Comparison of ENCODE assay signal across 9 mouse cellular contexts in genomic region chr11:118443201-118443970, GRCm38 (mm10). TPM values are rescaled to one million over a fixed set of nuclear protein-coding genes. Genes with fewer than 3 reads are reported as not detected.
A peak's percentile ranks its signal among the peaks of the same experiment; 100 is the strongest.
DNase-seq lines count a peak whose midpoint lies in the region; ATAC-seq and TF ChIP-seq lines count a peak whose summit lies in the region.
"Had no signal": no experiment of that assay in that cellular context is flagged by ENCODE, and none has a peak within 500 bp of the region (broad histone marks: within the 10 kb centered on the region; RNA-seq: fewer than 3 reads in every experiment).

No protein-coding gene starts in this region.

- peak; percentile 70 for DNase-seq in gastrocnemius, adult 18-20 months (ENCODE audit: low spot score)
- DNase-seq in gastrocnemius, postnatal 25 days = no peak
- DNase-seq in cerebellum, postnatal 25 days = peak; percentile 74 to 85
- peak; percentile 75 to 90 for DNase-seq in heart, postnatal 10 days
- DNase-seq in layer of hippocampus, postnatal 14 days (ENCODE audit: low spot score in 2 of 2) = peak; percentile 52 to 67
- peak; percentile 85 for DNase-seq in midbrain, embryonic 14.5 days
- DNase-seq in thymus, postnatal 14 days = peak; percentile 81
- DNase-seq: liver, embryonic 13.5 days had no signal

- peaks cover 7% of the 10 kb centered on the region; the same call in 1 of the 2 replicates for H3K27me3 ChIP-seq in E14TG2a.4 (ENCODE audit: insufficient read depth, low read length)
- H3K27me3 ChIP-seq in midbrain, embryonic 14.5 days (ENCODE audit: control insufficient read depth, insufficient read depth, low read length) = no peaks in the 10 kb centered on the region
- H3K27me3 ChIP-seq: liver, embryonic 13.5 days had no signal

- intact Hi-C loops in heart, postnatal 10 days (cut with DNase I) = loop anchor here (1.0 kb wide), 1 partner anchor 20 kb away; no protein-coding TSS in a partner anchor

- H3K4me2 ChIP-seq in midbrain, embryonic 14.5 days (ENCODE audit: low read length) = no peak overlapping the region
- H3K4me2 ChIP-seq: liver, embryonic 13.5 days had no signal

- no peak for ATAC-seq in midbrain, embryonic 14.5 days (ENCODE audit: low FRiP score, low TSS enrichment)

- H3K27ac ChIP-seq in midbrain, embryonic 14.5 days (replicated peaks; ENCODE audit: low read depth, low read length) = no peak overlapping the region
- H3K27ac ChIP-seq: liver, embryonic 13.5 days had no signal

- H3K4me3 ChIP-seq in E14TG2a.4 (replicated peaks; ENCODE audit: low read length) = no peak overlapping the region
- no peak overlapping the region for H3K4me3 ChIP-seq in midbrain, embryonic 14.5 days (replicated peaks; ENCODE audit: low read depth, low read length)
- H3K4me3 ChIP-seq: liver, embryonic 13.5 days had no signal

- no peak overlapping the region for H3K9ac ChIP-seq in midbrain, embryonic 14.5 days (replicated peaks; ENCODE audit: low read length)
- H3K9ac ChIP-seq: liver, embryonic 13.5 days had no signal

- TF ChIP-seq CTCF in E14TG2a.4 (conservative IDR thresholded peaks at IDR 0.05; ENCODE audit: low read length) = peak; percentile 66

- peaks cover 16% of the 10 kb centered on the region for H3K4me1 ChIP-seq in E14TG2a.4 (replicated peaks; ENCODE audit: low read depth, low read length)
- peaks cover 18% of the 10 kb centered on the region for H3K4me1 ChIP-seq in midbrain, embryonic 14.5 days (ENCODE audit: control insufficient read depth, insufficient read depth, low read length)
- H3K4me1 ChIP-seq: liver, embryonic 13.5 days had no signal

- H3K9me3 ChIP-seq in E14TG2a.4 (ENCODE audit: low read length) = no peaks in the 10 kb centered on the region
- no peaks in the 10 kb centered on the region for H3K9me3 ChIP-seq in midbrain, embryonic 14.5 days (ENCODE audit: control insufficient read depth, low read length)
- H3K9me3 ChIP-seq: liver, embryonic 13.5 days had no signal

- 37% methylated on average over 11 of the region's 11 CpGs for WGBS in midbrain, embryonic 14.5 days

- H3K36me3 ChIP-seq in E14TG2a.4 (ENCODE audit: insufficient read depth, low read length) = no peaks in the 10 kb centered on the region
- H3K36me3 ChIP-seq in midbrain, embryonic 14.5 days (ENCODE audit: control insufficient read depth, insufficient read depth, low read length) = no peaks in the 10 kb centered on the region
- H3K36me3 ChIP-seq: liver, embryonic 13.5 days had no signal

RNA-seq across cellular contexts. Expression of gene C1qtnf1, which starts 15.4 kb away (rescaled TPM):
- total RNA-seq in gastrocnemius, adult 18-20 months (2021) = 1 to 10 TPM; 6.6 to 6.9 TPM
- 10 to 100 TPM in 1 of 2 experiments, 1 to 10 TPM in 1; 9.2 to 13.4 TPM for total RNA-seq in gastrocnemius, postnatal 25 days (2021)
- 10 to 100 TPM; 38.0 to 38.4 TPM for total RNA-seq in heart, postnatal 10 days (2021)
- total RNA-seq in layer of hippocampus, postnatal 14 days (2021) = 1 to 10 TPM; 3.9 to 5.3 TPM
- 1.4 and 3.8 TPM in 2 replicates for polyA plus RNA-seq in midbrain, embryonic 14.5 days (2014; fragmentation: Nextera tagmentation; extraction: Ambion mirVana)

RNA-seq across cellular contexts. Expression of gene Cant1, which starts 24.5 kb away (rescaled TPM):
- total RNA-seq in gastrocnemius, adult 18-20 months (2021) = 10 to 100 TPM; 10.7 to 11.9 TPM
- 1 to 10 TPM; 9.3 to 9.9 TPM for total RNA-seq in gastrocnemius, postnatal 25 days (2021)
- total RNA-seq in heart, postnatal 10 days (2021) = 10 to 100 TPM; 20.4 to 22.0 TPM
- total RNA-seq in layer of hippocampus, postnatal 14 days (2021) = 10 to 100 TPM; 37.0 to 40.6 TPM
- polyA plus RNA-seq in midbrain, embryonic 14.5 days (2014; fragmentation: Nextera tagmentation; extraction: Ambion mirVana) = 24.9 and 27.5 TPM in 2 replicates

RNA-seq across cellular contexts. Expression of gene Engase, which starts 33.2 kb away (rescaled TPM):
- 1 to 10 TPM; 3.5 to 4.1 TPM for total RNA-seq in gastrocnemius, adult 18-20 months (2021)
- 1 to 10 TPM; 5.4 to 9.5 TPM for total RNA-seq in gastrocnemius, postnatal 25 days (2021)
- total RNA-seq in heart, postnatal 10 days (2021) = 1 to 10 TPM; 6.6 to 7.1 TPM
- 10 to 100 TPM; 14.7 to 18.4 TPM for total RNA-seq in layer of hippocampus, postnatal 14 days (2021)
- 2.6 and 4.2 TPM in 2 replicates for polyA plus RNA-seq in midbrain, embryonic 14.5 days (2014; fragmentation: Nextera tagmentation; extraction: Ambion mirVana)

RNA-seq across cellular contexts. Expression of gene Lgals3bp, which starts 41.5 kb away (rescaled TPM):
- 10 to 100 TPM; 15.8 to 17.1 TPM for total RNA-seq in gastrocnemius, adult 18-20 months (2021)
- total RNA-seq in gastrocnemius, postnatal 25 days (2021) = 10 to 100 TPM; 11.0 to 14.7 TPM
- 10 to 100 TPM; 31.3 to 31.7 TPM for total RNA-seq in heart, postnatal 10 days (2021)
- total RNA-seq in layer of hippocampus, postnatal 14 days (2021) = 10 to 100 TPM; 11.1 to 14.4 TPM
- 1.8 and 5.5 TPM in 2 replicates for polyA plus RNA-seq in midbrain, embryonic 14.5 days (2014; fragmentation: Nextera tagmentation; extraction: Ambion mirVana)
